Mouse (Mus musculus) left cerebral cortex, postnatal 4 days (tissue): ENCODE measurements around the gene Kcnq1. TPM values are rescaled to one million over a fixed set of nuclear protein-coding genes. Genes with fewer than 3 reads are reported as not detected.

ENCODE experiments used
- DNase-seq: peaks from one replicate; pipeline ENCODE4 v3.0.0-alpha.2; 2022
- intact Hi-C: fragments of 180-260 bp; cut with DNase I; formaldehyde crosslinking; loops from one replicate; pipeline ENCODE4 v1.15.1; 2025
- total RNA-seq, 2 experiments: library from RNA; stranded (reverse); gene quantifications; 2 replicates each; pipeline ENCODE4 v1.2.3; 2021

Gene Kcnq1
- total RNA-seq, 2 experiments from 2014 or later = 1.1 to 1.5 TPM

DNA sequence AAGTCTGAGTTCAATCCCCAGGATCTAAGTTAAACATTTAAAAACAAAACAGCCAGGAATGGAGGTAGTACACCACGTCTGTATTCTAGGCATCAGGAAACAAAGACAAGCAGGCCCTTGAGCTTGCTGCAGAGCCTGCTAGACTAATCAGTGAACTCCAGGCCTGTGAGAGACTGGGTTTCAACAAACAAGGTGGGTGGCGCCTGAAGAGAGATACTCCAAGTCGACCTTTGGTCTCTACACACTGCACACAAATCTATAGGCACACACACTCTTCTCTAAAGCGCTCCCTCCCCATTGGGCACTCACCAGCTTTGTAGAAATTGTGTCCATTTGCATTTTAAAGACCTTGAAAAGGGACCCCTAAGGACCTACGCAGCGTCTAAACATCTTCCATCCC lies 294.4 kb downstream of the Kcnq1 start:
- intact Hi-C loops = no loop called here
- no peak for DNase-seq

DNA sequence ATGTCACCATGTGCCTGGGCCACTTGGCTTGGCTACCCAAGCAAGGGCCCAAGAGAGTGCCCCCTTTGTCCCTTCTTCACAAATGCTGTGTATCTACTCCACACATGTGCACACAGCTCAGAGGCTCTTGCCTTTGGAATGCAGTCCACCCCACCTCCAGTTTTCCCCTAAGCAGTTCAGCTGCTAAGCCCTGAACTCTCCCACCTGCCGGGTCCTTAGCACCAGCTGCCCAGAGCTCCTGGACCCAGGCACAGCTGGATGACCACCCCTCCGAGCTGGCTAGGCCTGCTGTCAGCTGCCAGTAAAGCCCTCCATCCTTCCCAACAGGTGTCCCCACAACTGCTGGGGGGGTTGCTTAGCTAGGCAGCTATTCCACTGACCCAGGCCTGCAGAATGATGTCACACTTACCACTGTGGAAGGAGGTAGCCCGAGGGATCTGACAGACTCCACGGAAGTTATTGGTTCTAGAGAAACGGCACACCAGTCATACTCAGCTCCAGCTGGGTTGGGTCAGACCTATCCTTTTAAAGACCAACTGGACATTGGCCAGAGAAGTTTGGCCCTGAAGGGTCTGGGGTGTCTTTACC lies 295.4 kb downstream of the Kcnq1 start:
- intact Hi-C loops = no loop called here

DNA sequence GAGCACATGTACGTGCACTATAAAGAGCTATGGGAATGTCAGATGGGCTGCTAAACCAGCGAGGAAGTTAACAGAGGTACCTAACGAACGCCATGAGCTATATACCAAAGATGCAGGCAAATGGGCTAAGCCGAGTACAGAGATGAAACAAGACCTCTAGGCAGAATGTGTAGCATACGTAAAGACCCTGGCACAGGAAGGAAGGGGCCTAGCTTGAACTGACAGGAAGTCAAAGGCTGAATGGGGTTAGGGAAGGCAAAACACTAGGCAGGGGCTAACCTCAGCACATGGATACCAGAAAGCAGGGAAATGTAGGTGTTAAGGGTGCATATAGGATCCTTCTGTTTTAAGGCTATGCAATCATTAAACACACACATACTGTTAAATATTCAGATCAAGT lies 298.1 kb downstream of the Kcnq1 start:
- DNase-seq = no peak
- intact Hi-C loops = no loop called here

More for the DNA sequence above, 295.4 kb downstream of the Kcnq1 start:
- DNase-seq = no peak

DNA sequence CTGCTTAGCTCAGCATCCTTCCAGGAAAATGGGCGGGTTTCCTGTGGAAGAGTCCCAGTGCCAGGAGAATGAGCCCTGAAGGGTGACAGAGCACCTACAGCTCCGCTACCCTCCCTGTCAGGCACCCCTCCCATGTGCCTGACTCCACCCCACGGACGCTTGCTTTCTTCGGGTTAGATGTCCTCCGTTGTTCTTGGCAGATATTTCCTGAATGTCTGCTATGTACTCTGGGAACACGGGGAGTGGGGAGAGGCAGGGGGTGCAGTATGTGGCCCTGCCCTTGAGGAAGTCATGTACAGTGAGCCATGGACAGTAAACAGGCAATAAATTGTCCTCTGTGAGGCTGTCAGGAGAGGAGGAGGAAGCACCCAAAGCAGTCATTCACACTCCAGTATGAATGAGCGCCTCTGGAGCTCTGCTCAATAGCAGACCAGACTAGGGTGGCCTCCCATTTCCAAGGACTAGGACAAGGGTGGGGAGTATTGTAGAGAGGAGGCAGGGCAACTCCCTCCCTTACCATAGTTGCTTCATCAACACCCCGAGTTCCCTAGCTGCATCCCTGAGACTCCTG lies 301.9 kb downstream of the Kcnq1 start:
- no peak for DNase-seq
- intact Hi-C loops = no loop called here

DNA sequence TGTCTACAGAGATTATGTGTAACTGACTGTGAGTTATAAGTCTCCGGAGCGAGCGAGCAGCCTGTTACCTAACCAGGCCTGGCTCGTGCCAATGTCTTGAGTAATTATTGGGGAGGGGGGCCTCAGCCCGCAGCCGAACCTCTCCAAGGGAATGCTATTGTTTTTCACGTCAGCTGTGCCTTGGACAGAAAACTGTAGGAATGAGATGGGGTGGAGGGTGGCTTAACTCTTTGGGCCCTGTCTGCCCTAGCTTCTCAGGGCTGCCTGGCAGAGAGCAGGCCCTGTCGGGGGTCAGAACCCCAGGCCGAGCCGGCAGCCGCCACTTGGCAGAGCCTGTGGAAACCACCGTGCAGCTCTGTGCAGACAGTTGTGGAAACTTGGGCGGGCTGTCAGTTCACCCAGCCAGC lies 302.5 kb downstream of the Kcnq1 start:
- intact Hi-C loops = no loop called here
- DNase-seq = peak; percentile 31

DNA sequence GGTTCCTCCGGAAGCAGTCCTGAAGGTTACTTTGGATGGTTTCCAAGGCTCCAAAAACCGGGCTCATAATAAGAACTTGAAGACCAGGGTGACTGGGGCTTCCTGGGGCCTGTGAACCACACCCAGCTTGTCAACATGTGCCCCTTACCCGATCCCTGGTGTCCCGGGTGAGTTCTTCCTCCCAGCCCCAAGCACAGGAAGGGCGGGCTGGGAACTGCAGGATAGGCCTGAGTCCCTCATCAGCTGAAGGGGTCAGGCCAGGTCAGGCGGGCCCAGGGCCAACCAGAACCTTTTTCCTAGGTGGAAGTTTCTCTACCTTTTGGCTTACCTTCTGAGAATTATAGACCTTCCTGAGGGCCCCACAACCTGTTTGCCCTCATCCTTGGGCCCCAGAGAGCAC lies 306.4 kb downstream of the Kcnq1 start:
- intact Hi-C loops = no loop called here
- DNase-seq = no peak

DNA sequence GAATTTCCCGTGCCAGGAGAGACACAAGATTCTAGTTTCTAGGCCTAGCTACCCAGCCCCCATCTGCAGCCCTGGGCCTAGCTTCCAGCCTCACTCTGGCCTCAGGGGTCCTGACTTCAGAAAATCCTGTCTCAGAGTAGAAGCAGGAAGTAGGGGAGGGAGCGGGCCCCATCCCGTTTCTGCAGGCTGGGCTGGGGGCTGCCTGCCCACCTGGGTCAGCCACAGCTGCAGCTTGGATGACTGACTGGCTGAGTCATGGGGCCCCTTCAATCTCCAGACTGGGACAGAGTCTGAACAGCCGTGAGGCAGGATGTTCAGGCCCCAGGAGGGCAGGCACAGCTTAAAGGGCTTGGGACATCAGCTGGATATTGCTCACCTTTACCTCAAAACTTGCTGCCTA lies 308.9 kb downstream of the Kcnq1 start:
- intact Hi-C loops = no loop called here
- no peak for DNase-seq

DNA sequence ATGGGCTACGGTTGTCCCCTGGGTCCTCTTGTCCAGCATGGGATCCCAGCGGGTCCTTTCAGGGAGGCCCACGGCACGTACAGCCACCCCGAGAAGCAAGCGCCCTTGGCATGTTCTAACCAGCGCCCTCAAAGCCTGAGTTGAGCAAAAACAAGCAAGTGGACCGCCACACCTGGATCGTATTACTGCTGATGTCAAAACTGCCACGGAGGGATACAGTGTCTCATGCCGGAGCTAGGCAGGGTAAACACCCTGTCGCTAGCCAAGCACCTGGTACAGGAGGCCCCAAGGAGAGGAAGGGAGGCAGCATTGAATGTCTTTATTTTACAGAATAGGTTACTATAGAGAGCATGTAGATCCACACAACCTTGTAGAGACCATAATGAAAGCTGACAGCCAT lies 310.2 kb downstream of the Kcnq1 start:
- intact Hi-C loops = no loop called here
- DNase-seq = no peak

DNA sequence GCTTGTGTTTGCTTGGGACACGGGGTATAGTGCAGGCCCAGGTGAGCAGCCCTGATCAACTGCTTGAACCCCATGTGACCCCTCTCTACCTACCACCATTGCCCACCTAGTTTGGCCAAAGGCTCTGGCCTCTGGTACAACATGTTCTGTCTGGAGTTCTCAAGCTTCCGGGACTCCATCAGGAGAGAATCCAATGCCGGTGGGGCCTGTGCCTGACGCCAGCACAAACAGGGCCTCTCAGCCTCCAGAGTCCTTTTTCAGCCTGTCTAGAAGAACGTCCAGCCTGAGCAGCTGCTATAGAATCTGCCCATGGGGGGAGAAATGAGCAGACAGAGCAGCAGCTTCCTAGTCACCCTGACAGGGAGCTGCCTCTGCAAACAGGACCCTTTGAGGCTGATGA lies 311.7 kb downstream of the Kcnq1 start:
- intact Hi-C loops = no loop called here
- no peak for DNase-seq

DNA sequence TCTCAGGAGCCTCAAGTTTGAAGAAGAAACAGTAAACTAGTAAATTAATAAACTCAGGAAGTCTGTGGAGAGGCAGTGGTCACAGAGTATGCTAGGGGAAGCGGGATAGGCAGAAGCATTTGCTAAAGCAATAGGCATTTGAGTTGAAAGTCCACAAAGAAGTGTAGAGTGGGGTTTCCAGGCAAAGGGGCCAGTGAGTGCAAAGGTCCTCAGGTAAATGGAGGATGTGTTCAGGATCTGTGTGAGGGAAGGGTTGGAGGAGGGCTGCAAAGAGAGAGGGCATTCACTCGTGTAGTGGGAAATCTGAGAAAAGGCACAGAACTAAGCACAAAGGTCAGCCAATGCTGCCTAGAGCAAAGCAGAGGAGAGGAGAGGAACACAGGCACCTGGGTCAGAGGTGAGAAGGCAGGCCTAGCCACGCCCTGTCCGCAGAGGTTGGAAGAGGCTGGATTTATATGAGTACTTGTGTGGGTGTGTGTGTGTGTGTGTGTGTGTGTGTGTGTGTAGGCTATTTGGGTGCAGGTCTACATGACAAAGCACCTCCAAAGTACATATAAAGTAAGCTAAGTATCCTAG lies 313.5 kb downstream of the Kcnq1 start:
- intact Hi-C loops = no loop called here
- DNase-seq = no peak

DNA sequence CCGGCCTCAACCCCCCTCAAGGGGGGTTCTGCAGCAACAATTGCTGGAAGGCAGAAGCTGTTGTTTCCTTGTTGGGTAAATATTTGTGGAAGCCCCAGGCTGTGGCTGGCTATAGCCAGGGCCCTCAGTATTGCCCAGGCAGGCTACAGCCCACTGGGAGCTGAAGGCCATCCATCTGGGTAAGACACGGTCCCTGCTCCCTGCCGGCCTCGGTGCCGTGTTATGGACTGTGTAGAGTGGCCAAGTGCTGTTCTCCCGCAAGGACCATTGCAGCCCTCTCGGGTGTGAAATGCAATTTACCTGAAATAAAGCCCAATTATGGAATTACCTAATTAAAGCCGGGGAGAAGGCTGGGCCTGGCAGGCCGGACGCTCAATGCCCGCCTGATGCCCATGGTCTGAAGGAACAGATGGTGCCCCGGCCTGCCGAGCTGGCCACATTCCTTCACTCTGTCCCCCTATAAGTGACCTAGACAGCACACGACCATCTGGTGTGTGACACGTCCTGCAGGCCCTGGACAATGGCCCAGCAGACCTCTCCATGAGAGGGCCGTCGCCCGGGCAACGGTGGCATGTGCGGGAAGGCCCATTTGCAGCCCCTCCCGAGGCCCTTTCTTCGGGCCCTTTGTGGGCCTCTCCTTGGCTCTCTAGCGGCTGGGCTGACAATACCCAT lies 322.1 kb downstream of the Kcnq1 start:
- intact Hi-C loops = no loop called here
- peak; percentile 92 for DNase-seq

DNA sequence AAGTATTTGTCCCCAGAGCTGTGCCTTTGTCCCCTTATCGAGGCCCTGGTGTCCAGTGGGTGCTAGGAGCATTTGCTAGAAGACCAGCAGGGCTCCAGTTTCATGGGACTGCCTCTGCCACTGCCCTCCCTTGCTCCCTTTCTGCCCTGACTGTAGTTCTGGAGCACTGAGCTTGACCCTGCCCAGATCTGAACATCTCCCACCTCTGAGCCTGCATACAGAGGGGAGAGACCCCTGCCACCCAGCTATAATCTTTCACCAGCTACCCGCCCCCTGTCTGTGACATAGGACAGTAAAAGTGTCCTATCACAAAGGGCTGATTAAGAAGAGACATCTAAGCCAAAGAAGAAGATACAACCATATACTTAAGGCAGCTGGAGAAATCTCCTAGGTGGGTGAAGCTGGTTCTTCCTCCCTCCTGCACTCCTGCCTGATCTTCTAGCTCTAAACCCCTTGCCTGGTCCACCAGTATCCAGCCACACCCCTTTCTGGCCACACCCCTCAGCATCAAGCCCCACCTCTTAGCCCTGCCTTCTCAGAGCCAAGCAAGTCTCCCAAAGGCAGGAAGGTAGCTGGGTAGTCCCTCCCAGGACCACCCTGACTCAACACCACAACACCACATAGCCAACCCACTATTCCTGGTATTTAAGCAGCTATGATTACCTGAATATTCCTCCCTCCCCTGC lies 322.8 kb downstream of the Kcnq1 start:
- intact Hi-C loops = no loop called here
- no peak for DNase-seq

DNA sequence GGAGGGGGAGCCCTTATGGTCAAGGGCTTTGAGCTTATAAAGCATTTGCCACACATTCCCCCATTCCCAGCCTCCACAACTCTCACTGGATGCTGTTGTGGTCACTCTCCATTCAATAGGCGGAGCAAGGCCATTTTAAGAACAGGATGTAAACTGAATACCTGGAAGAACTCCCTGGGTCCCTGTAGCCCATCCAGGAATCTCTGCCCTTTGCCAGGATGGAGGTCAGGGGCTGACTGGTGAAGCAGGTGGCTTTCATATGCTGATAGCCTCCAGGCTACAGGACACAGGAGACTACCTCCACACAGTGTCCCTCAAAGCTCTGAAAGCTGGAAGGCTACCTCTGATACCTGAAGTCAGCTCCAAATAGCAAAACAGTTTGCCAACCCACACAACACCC lies 326.5 kb downstream of the Kcnq1 start:
- DNase-seq = no peak
- intact Hi-C loops = no loop called here

DNA sequence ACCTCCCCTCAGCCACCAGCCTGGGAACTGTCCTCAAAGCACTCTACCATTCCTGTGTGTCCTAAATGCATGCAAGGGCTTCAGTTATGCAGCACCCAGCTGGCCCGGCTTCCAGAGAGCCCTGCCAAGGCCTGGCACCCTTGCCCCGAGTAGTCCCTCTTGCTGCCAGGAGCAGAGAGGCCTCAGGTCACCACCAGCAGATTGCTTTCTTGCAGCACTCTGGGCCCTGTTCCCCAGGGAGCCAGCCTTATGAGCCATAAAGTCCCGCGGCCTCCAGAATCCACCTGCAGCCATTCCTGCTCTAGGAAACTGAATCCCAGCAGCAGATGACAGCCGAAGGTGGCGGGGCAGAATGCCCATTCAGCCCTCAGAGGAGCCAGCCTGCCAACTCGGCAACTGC lies 327.2 kb downstream of the Kcnq1 start:
- DNase-seq = peak; percentile 79
- intact Hi-C loops = no loop called here

DNA sequence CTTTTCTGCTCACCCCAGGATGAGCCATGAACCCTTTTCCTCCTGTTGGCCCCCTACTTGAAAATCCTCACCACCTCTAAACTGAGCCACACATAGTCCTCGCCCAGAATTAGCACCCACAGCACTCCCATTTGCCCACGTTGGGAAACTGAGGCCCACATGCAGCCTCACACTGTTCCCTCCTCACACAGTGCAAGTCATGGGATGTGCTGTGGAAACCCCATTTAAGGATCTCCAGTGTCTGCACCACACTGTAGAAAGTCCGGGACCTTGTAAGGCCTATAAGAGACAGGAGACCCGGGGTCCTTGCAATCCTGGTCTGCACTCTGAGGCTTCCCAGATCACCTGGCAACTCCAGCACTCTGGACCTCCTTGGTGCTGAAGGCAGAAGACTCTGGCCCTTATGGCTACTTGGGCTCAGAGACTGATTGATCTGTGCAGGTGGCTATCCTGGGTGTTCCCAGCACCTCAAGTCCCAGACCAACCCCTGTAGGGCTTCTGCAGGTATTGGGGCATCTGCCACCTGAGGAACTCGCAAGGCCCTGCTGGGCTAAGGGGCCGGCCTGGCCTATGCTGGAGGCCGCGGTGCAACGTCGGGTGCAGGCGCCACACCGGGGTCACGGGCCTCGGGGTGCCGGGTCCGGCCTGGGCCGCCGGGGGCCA lies 331.2 kb downstream of the Kcnq1 start:
- intact Hi-C loops = no loop called here
- no peak for DNase-seq

DNA sequence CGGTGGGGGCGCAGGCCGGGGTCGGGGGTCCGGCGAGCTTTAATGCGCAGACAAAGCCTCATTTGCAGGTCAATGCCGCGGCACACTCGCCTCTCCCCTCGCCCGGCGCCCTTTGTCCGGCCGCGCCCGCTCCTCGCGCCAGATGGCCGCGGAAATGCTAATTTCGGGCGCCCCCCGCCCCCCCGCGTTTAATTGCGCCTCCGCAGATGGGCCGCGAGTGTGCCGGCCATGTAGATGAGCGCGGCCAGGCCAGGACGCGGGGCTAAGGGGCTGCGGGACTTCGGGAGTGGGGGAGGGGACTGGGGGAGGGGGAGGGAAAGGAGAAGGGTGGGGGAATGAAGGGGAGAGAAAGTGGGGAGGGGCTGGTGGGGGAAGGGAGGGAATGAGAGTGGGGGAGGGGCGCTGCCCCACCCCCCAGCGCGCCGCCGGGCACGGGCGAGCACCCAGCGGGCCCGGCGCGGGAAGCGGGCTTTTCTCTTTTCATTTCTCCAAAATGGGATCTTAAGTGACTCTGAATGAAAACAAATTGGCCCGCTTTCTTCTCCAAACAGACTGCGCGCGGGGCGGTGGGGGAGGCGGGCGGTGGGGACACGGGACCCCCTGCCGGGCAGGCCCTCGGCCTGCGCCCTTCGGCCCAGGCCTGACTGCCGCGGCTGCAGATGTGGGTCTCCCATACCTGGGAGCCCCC lies 331.9 kb downstream of the Kcnq1 start:
- intact Hi-C loops = no loop called here
- peak; percentile 68 for DNase-seq

DNA sequence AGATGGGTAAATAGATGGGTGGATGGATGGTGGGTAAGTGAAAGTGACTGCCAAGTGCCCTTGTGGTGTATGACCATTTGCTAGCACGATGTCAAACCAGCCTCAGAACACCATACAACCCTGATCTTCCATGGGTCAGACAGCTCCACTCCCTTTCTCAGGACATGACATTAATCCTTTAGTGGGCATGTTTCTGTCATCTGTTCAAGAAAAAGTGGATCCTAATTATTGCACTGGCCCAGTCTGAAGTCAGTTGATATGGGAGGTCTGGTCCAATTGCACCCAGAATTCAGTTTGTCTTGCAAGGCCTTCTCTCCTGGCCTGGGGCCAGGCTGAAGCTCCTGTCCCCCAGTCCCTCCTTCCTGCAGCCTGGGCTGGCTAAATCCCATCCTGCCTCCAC lies 332.8 kb downstream of the Kcnq1 start:
- DNase-seq = no peak
- intact Hi-C loops = no loop called here

DNA sequence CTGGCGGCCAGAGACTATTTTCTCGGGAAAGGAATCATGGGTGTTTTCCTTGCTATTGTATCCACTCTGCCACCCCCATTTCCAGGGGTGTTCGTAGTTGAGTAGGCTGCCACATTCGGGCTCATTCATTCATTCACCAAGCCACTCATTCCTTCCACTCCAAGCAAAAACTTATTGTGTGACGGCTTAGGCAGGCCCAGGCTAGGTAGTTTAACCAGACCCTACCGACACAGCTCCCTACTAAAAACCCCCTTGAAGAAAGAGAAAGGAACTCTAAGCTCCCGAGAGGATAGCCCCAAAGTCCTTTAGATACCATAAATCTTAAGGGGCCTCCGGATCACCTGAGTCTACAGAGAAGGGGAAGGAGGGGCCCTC lies 338.4 kb downstream of the Kcnq1 start:
- intact Hi-C loops = no loop called here
- DNase-seq = no peak

DNA sequence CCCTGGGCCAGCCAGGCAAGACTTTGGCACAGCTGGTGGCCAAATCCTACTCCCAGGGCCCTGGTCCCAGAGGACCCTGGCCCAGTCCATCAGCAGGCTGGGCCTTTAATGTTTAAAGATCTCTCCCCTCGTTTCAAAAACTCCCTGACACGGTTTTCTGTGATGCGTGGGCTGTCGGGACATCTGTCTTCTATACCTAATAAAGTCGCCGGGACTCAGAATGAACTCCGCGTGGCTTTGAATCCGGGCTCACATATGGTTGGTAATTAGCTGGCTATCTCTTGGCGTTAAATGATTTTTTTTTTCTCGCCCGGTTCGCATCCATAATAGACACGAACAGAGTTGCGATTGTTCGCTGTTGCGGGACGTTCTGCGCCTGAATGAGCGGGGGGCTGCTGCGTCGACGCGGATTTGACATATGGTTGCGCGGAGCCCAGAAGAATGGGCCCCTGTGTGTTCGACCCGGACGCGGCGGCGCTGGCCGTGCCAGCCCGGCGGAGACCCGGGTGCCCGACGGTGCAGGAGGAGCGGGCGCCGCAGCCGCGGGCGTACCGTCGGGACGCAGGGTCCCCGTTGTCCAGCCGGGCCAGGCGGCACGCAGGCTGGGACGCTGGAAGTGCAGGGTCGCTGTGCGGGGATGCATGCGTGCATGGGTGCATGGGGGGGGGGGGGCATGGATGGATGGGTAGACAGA lies 338.9 kb downstream of the Kcnq1 start:
- intact Hi-C loops = no loop called here
- DNase-seq = no peak
